Mouse (Mus musculus) mammary gland, adult 2 months (tissue): ENCODE results near the gene Pnpla2. TPM values are rescaled to one million over a fixed set of nuclear protein-coding genes. Genes with fewer than 3 reads are reported as not detected.

Experiments
- polyA plus RNA-seq: library from polyadenylated mRNA; depleted of rRNA; stranded (reverse); fragments of >200 nt; gene quantifications from 2 replicates; pipeline ENCODE4 v1.2.3, GENCODE M21; 2012; ENCODE audit warnings: low replicate concordance; rRNA removed

Pnpla2 gene
- polyA plus RNA-seq, result 2,420 and 2,700 TPM in 2 replicates

GRCm38 (mm10) chr7:141454967-141455551 is at the start of gene Pnpla2:
Pnpla2 (plus strand) TSS chr7:141455198.

GRCm38 (mm10) chr7:141413809-141414584 is 41.0 kb upstream of the Pnpla2 start, which contains the start of gene Gatd1:
Gatd1 (minus strand) TSS chr7:141414136.

GRCm38 (mm10) chr7:141429310-141429709 is 25.7 kb upstream of the Pnpla2 start, which contains the start of gene Cend1:
Cend1 (minus strand) TSS chr7:141429491.

GRCm38 (mm10) chr7:141437178-141438120 is 17.5 kb upstream of the Pnpla2 start, which contains the start of gene Slc25a22:
Slc25a22 (minus strand) TSS chr7:141437892.

GRCm38 (mm10) chr7:141443828-141444237 is 11.2 kb upstream of the Pnpla2 start, which contains the start of gene Pidd1:
Pidd1 (minus strand) TSS chr7:141444025.

GRCm38 (mm10) chr7:141447110-141447991 is 7.6 kb upstream of the Pnpla2 start, which contains the start of gene Rplp2:
Rplp2 (plus strand) TSS chr7:141447370.

GRCm38 (mm10) chr7:141460391-141461113 is 5.6 kb downstream of the Pnpla2 start, which contains the start of gene Cracr2b:
Cracr2b (plus strand) TSS chr7:141461094.

GRCm38 (mm10) chr7:141467230-141468030 is 12.4 kb downstream of the Pnpla2 start, which contains the start of gene Cd151:
Cd151 (plus strand) TSS chr7:141467392.

GRCm38 (mm10) chr7:141475011-141475804 is 20.2 kb downstream of the Pnpla2 start, which contains the start of the genes Polr2l and Tspan4:
Polr2l (minus strand) TSS chr7:141475132.
Tspan4 (plus strand) TSS chr7:141475240.

Other genes starting within 250 kb of the Pnpla2 start
- gene Lmntd2, start 241.1 kb upstream of the Pnpla2 start, polyA plus RNA-seq, result 4.3 and 5.2 TPM in 2 replicates
- gene Rassf7, start 239.3 kb upstream of the Pnpla2 start, polyA plus RNA-seq, result 20.0 and 26.7 TPM in 2 replicates
- 14.1 and 24.6 TPM in 2 replicates for gene Phrf1, start 226.4 kb upstream of the Pnpla2 start, polyA plus RNA-seq
- 98.3 and 195 TPM in 2 replicates for gene Irf7, start 188.7 kb upstream of the Pnpla2 start, polyA plus RNA-seq
- 0.17 and 0.99 TPM in 2 replicates for gene Cdhr5, start 178.4 kb upstream of the Pnpla2 start, polyA plus RNA-seq
- 0.83 and 3.3 TPM in 2 replicates for gene Sct, start 176.1 kb upstream of the Pnpla2 start, polyA plus RNA-seq
- 0.06 TPM in 1 of 2 replicates, not detected in the other for gene Drd4, start 163.2 kb upstream of the Pnpla2 start, polyA plus RNA-seq
- 19.0 and 23.7 TPM in 2 replicates for gene Deaf1, start 127.5 kb upstream of the Pnpla2 start, polyA plus RNA-seq
- 44.4 and 63.2 TPM in 2 replicates for gene Tmem80, start 127.5 kb upstream of the Pnpla2 start, polyA plus RNA-seq
- 38.9 and 52.4 TPM in 2 replicates for gene Eps8l2, start 116.3 kb upstream of the Pnpla2 start, polyA plus RNA-seq
- gene Taldo1, start 63.0 kb upstream of the Pnpla2 start, polyA plus RNA-seq, result 360 and 366 TPM in 2 replicates
- 67.3 and 68.4 TPM in 2 replicates for gene Gatd1, start 41.1 kb upstream of the Pnpla2 start, polyA plus RNA-seq
- 0.35 and 0.57 TPM in 2 replicates for gene Cend1, start 25.7 kb upstream of the Pnpla2 start, polyA plus RNA-seq
- 171 and 174 TPM in 2 replicates for gene Slc25a22, start 17.3 kb upstream of the Pnpla2 start, polyA plus RNA-seq
- gene Pidd1, start 11.2 kb upstream of the Pnpla2 start, polyA plus RNA-seq, result 13.3 and 19.4 TPM in 2 replicates
- 451 and 651 TPM in 2 replicates for gene Rplp2, start 7.8 kb upstream of the Pnpla2 start, polyA plus RNA-seq
- 66.3 and 119 TPM in 2 replicates for gene Cracr2b, start 5.9 kb downstream of the Pnpla2 start, polyA plus RNA-seq
- gene Cd151, start 12.2 kb downstream of the Pnpla2 start, polyA plus RNA-seq, result 588 and 591 TPM in 2 replicates
- gene Polr2l, start 19.9 kb downstream of the Pnpla2 start, polyA plus RNA-seq, result 48.6 and 51.6 TPM in 2 replicates
- 166 and 173 TPM in 2 replicates for gene Tspan4, start 20.0 kb downstream of the Pnpla2 start, polyA plus RNA-seq
- gene Chid1, start 84.7 kb downstream of the Pnpla2 start, polyA plus RNA-seq, result 30.1 and 37.1 TPM in 2 replicates
- 56.9 and 63.6 TPM in 2 replicates for gene Ap2a2, start 107.0 kb downstream of the Pnpla2 start, polyA plus RNA-seq
- gene Muc6, start 200.1 kb downstream of the Pnpla2 start, polyA plus RNA-seq, result 0.01 TPM in 1 of 2 replicates, not detected in the other
- gene Muc2, start 235.1 kb downstream of the Pnpla2 start, polyA plus RNA-seq, result 0.40 and 0.54 TPM in 2 replicates